Mouse (Mus musculus) liver, adult 2 months (tissue): ENCODE data around the gene Hdx.

Experiments used
- CTCF ChIP-seq: fragments of 200-500 bp; IDR thresholded peaks from 2 replicates; pipeline ENCODE4 v1.5.1; 2011; ENCODE audit warnings: low read depth, low read length, control low read depth
- POLR2A ChIP-seq: fragments of 200-500 bp; IDR thresholded peaks from 2 replicates; pipeline ENCODE4 v1.6.1; 2011; ENCODE audit warnings: low read length, control low read depth; ENCODE audit not compliant: insufficient read depth; ENCODE audit errors: extremely low read depth

- TF ChIP-seq POLR2A (no peak), CTCF (no peak)
Measured at GRCm38 (mm10) chrX:111671685-111672084, 25.2 kb downstream of the Hdx start.
